Mouse (Mus musculus) kidney, adult 9 months (tissue): ENCODE data around the gene Ankrd55.
"Not testable (repeated sequence)": the region's sequence is repeated elsewhere in the genome, so short reads cannot be mapped to it uniquely, and the experiment has no call there.

Experiments used
- DNase-seq: peaks from one replicate; pipeline ENCODE4 v3.0.0; 2022

Ankrd55 gene

DNA sequence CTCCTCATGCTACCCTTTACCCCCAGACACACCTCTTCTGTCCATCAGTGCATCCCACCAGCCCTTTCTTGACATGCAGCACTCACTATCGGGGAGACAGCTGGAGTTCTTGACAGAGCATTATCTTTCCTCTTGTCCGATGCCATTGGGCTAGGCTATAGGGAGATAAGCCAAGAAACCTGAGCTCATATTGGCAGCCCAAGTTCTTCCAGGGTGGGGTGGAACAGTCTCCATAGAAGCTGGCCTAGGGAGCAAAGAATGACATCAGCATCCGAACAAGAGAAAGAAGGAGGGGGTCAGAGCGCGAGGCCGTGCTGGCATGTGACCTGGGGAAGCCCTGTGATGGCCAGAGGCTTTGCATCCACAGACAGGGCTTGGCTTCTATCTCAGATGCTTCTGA, 9.5 kb downstream of the Ankrd55 start:
- DNase-seq, result no peak

DNA sequence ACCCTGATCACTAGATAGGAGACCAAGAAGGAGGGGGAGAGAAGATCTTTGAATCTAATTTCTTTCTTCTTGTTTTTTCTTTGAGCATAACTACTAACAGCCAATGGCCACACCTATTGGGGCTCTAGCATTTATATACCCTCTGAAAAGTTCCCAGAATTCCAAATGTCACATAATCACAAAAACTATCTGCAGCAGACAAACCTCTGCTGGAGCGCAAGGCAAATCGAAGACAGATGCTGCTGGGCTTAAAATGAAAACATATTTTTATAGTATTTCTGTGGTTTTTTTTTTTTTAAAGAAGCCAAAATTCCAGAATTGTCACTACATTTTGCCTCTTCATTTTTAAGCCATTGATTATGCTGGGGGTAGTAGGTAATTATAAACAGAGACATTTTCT, 15.2 kb downstream of the Ankrd55 start:
- no peak for DNase-seq

DNA sequence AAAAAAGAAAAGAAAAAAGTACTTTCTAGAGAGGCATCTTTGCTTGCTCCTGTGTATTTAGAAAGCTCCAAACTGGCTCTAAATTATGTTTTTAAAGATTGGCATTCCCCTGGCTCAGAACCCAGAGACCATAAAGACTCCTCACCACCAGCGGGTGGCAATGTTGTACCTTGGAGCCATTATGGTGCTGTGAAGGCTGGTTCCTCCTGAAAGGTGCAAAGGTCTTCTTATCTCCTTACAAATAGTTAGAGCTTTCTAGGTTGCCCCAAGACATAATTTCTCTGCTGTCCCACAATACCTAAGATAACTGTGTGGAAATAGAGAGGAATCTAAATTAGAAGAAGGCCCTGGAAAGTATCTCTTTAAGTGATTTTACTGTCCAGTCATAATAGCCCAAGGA, 20.4 kb downstream of the Ankrd55 start:
- DNase-seq, result peak; percentile 81

DNA sequence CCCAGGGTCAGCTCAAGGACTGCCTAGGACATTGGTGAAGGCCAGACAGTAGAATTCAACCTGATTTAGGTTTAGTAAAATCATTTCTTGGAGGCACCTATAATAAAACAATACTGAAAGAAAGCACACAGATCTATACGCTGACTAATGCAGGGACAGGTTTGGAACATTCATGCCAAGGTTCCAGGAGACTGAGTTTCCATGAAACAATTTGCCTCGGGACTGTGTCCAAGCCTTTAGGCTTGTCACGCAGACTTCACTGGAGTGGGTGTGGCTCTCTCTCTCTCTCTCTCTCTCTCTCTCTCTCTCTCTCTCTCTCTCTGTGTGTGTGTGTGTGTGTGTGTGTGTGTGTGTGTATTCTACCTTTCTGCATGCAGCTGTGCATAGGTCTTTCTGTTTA, 23.4 kb downstream of the Ankrd55 start:
- not testable (repeated sequence) for DNase-seq

DNA sequence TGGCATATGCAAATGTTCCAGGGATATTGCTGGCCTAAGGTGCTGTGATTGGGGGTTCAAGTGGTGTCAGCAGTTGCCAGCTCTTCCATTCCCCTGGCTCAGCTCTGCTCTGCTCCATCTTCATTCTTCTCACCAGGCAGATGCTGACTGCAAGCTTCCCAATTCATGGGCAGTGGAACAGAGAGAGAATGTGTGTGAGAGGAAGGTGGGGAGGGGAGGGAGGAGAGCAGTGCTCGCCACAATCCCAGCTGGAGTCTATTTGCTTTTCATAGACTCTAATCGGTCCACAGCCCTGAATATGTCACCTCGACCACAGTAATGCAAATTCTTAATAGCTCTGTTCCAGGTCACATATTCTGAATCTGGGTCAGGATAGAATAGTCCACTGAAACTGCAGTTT, 27.2 kb downstream of the Ankrd55 start:
- no peak for DNase-seq

DNA sequence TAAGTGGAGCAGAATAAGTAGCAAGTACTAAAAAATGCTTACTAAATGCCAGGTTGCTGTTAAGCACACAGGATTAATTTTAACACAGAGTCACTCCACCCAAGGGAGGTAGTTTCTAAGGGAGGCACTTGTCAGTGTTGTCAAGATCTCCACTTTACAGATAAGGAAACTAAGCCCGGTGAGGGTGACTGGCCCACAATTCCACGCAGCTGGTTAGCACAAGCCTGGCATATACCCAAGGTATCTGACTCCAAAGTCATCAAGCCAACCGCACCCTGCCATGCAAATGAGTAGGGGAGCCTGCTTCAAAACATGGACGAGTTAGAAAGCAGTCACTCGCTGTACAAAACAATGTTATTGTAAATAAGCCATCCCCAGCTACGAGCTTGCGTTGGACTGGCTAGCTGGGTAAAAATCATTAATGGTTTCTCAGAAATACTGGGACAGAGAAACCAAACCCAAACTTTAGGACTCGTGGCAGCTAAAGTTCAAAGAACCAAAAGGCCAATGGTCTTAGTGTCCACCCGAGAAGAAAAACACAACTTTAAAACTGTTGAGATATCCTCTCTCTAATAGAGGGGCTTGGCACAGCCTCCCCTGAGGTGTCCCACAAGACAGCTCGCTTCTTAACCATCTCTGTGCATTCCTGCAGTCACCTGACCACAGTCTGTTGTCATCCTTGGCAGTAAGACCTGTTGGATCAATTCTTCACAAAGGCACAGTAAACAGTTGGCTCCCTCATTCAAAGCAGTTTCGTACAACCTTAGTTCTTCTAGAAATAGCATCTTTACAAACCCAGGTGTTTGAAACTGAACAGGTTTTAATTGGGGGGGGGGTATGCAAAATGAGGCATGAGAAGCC, 28.6 kb downstream of the Ankrd55 start:
- no peak for DNase-seq

DNA sequence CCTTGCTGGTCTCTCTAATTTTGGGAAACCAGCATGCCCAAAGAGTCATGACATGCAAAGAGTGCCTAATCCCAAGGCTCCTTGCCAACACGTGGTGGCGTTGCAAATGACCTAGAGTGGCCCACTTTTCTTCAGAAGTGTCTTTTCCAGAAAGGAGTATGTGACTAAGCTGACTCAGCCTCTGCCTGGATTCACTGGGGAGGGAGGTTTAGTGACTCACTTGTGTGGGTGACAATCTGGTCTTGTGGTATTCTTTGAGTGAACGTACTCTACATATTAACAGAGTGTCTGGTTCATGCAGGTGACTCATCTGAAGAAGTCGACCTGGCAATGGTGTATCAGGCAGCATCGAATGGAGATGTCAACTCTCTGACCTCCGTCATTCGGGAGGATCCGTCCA, 29.9 kb downstream of the Ankrd55 start:
- no peak for DNase-seq

DNA sequence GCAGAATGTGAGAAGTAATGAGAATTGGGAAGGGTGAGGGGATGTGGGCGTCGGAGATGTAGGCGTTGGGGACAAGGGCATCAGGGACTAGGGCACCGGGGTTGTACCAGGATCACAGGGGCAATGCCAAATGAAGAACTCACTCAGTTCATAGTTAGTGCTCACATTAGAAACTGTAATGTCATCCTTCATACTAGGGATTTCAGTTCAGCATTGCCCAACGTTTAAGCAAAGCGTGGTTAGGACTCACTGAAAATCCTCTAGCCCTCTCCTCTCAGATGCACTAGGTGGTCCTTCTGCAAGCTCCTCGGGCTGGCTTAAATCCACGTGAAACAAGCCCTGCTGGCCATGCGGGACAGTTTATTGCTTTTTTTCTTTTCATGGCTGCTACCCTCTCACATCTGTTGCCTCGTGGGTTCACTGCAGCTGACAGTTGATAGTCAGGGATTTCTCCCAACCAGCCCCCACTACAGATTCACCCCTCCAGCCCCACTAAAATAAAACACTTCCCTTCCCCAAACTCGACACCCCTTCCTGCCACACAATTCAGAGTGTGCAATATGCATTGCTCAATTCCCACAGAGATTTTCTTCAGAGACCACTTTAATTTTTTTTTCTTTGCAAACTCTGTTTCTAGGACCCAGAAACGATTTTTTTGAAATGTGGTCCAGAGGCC, 35.5 kb downstream of the Ankrd55 start:
- DNase-seq, result no peak

DNA sequence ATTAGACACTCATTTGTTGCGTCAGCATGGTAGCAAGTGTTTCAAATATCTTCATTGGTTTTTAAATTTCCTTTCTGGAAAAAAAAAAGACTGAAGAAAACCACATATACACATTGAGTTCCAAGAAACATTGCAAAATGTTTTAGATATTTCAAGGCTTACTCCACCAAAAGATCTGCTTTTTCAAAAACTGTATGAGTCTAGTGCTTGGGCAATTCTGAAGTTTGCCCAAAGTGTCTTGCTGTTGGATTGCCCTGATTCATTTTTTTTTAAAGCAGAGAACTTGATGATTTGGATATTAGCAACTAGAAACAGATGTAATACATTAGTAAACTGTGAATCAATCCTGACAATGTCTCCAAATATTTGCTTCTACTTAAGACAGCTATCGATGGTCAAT, 36.9 kb downstream of the Ankrd55 start:
- DNase-seq, result no peak

DNA sequence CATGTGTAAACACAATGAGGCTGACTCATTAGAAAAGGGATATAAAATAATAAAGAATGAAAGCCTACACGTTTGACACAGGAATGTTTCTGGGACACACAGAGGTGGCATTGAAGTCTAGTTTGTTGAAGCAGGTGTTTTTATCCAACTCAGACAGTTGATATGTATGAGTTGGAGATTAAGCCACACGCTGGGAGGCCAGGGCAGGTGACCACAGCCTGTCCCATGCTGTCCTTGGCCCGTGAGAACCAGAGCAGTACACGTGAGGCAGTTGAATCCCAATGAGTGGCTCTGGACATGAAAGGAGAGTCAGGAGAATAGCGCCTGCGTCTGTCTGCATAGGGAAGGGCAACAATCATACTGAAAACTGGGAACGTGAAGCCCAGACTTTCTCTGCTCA, 38.2 kb downstream of the Ankrd55 start:
- DNase-seq, result no peak

DNA sequence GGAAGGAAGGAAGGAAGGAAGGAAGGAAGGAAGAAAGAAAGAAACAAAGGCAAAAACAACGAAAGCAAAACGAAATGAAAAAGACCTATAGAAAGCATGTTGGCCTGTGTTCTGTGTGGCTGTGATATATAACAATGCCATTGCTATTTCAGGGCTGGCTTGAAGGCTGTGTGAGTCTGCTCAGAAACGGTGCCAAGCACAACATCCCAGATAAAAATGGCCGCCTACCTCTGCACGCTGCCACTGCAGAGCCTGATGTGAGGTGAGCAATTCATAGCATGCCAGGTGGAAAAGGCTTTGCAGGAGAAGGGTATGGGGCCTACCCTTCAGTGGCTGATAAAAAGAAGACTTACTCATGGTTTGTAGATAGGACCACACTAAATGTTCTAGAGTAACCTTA, 38.7 kb downstream of the Ankrd55 start:
- DNase-seq, result no peak

DNA sequence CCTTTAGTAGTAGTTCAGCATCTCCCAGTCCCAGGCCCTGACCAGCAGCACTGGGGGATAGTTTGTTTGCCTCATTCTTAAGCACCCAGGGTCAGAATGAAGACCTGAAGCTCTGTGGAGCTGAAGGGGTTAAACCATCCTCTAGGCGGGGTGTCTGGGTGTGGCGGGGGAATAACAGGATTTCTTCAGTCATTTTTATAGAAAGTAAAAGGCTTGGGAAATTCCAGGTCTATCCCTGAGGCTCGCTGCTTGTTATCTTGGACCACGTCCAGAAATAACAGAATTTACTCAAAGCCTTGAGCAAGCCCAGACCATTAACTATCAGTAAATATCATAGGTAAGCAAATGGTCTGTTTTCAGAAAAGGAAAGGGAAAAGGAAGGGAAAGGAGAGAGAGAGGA, 39.3 kb downstream of the Ankrd55 start:
- peak; percentile 26 for DNase-seq

DNA sequence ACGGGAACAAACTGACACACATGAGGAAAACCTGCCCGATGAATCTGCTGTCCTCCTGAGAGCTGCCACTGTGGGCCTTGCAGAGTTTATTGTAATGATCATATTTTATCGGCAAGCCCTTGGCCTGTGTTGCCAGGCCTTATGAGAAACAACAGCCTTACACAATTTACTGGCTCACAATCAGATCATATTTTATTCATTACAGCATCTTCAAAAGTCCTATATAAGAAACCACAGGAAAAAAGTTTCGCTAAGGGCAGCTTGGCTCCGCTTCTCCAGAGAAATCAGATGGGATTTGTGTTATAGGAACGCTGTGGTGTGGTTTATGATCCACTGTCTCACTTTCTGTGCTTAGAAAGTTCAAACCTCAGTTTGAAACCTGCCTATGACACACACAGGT, 42.0 kb downstream of the Ankrd55 start:
- DNase-seq, result no peak

DNA sequence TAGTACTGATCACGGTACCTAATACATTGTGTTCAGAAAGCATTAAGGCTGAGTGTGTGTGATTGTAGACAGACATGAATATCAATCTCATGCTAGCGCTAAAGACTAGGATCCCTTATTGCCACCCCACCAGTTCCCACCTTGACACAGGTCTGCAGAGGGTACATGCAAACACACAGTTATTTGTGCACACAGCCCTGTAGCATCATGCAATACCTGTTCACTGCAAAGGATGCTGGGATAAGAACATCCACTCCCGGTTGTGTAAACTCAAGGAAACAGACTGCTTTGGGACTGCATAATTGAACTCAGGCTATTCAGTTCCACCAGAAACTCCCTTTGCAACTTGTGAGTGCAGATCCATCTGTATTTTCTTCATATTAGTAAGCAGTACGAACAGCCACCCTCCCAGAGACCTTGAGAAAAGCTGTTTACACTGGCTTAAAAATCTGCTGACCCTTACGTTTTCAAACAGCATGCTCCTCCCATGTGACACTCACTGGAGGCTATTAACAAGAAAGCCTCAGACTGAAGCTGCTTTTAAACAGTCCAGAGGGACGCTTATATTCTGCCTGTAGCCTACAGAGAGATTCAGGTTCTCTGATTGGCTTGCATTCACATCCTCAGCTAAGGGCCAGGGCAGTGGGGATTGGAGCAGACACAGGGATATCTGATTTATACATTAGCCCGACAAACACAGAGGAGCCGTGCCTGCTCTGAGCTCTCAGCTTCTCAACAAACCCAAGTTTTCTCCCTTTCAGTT, 42.8 kb downstream of the Ankrd55 start:
- DNase-seq, result peak; percentile 59

DNA sequence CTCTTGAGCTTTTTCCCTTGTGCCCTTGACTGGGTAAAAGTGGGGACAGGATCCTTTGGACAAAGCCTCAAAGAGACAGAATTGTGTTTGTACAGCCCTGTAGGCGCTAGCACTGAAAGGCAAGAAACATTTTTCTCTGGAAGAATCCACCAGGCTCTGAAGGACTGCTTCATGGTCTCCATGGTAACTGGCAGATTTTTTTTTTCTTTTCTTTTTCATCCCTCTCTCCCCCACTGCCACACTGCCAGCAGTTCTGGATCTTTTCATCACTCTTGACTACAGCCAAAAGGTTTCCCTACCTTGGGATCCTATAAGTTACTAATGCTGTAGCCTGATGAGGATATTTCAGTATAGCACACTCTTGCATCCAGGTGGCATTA, 43.4 kb downstream of the Ankrd55 start:
- no peak for DNase-seq

DNA sequence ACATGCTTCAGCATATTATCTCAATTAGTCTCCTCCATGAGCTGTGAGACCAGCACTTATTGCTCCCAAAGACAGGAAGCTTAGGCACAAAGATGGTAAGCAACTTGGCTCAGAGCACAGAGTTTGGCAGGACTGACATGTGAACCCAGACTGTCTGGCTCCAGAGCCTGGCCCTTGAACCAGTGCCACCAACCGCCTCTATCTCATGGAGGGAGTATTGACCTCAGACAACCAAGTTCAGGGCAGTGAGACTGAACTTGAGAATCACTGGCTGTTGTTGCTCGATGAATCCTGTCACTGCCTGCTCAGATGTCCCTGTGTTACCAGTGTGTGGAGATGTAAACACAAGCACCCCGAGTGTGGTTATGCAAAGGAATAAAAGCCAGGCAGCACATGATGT, 47.3 kb downstream of the Ankrd55 start:
- DNase-seq, result peak; percentile 67

DNA sequence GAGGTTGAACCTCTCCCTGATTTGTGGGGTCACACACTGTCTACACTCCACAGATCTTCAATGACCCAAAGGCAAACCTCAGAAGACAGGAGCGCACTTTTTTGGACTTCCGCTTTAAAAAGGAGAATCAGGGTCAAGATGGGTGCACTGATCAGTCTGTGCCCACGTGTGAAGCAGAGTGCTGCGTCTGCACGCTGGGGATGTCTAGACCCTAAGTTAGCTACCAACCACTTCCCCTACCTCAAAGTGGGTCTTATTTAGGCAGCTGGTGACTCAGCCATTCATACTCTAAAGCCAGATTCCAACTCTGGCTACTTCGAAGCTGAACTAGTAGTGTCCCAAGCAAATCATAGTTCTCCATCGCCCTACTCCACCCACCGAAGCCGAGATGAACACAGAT, 48.9 kb downstream of the Ankrd55 start:
- no peak for DNase-seq

DNA sequence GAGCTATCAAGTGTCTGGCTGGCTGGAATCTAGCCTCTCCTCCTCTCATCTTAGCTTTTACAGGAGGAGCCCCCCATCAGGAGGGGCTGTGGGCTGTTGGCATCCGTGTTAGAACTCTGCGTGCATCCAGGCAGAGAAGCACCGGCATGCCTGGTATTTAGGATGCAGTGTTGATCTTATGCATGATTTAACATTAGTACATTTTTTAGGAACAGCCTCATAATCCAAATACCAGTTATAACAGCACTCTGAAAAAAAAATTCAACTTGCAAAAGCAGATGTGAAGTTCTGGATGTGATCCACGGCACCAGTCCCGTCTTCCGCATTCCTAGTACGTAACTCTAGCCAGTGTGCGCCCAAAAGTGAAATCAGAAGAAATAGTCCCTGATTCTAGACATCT, 52.0 kb downstream of the Ankrd55 start:
- DNase-seq, result peak; percentile 27

DNA sequence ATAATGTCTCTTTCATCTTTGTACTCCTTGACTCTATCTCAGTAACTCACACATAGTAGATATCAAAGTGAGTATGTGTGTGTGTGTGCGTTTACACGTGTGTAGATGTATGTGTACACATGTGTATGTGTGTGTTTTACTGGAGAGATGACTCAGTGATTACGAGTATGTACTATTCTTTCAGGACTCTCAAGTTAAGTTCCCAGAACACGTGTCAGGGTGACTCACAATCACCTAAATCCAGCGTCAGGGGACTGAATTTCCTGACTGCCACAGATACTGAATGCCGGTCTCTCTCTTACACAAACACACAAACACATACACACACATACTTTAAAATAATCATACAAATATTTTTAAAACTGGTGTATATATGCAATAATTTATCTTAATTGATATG, 52.5 kb downstream of the Ankrd55 start:
- DNase-seq, result no peak

DNA sequence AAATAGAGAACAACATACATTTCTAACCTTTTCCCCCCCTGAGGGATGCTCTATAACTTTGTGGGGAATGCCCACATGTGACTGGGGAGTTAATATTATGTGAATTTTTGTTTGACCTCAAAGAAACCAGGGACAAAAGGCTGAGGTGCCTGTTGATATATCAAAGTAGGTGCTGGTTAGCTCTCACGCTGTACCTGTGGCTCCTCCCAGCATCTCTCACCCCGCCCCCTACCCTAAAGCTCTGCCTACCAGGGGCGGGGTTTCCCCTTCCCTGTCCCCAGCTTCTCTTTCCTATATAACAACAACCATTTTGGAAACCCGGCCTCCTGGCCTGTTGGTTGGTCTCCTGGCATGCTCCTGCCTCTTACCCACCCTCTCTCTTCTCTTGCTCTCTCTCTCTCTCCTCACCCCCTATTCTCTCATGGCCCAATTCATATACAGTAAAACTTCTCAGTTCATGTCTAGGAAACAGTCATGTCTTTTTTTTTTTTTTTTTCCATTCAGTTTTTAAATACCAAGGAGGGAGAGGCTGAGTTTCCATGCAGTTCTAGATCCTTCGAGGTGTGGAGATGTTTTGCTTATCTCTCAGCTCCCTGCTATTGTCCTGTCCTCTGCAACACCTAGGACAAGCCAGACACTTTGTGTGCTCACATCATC, 54.8 kb downstream of the Ankrd55 start:
- no peak for DNase-seq

DNA sequence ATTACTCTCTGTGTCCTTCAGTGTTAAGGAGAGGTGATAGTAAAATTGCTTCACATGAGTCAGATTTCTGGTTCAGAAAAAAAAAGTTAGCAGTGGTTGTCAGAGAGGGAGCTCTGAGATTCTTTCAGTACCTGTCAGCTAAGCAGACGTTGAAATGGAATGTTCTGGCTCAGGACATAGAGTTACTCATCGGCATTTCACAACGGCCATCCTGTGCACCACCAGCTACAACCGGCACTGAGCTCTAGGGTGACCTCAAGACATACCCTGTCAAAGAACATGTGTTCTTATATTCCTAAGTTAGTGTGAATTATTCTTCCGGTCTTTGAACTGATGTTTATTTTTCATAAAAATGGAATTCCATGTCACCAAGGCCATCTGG, 55.4 kb downstream of the Ankrd55 start:
- DNase-seq, result no peak

DNA sequence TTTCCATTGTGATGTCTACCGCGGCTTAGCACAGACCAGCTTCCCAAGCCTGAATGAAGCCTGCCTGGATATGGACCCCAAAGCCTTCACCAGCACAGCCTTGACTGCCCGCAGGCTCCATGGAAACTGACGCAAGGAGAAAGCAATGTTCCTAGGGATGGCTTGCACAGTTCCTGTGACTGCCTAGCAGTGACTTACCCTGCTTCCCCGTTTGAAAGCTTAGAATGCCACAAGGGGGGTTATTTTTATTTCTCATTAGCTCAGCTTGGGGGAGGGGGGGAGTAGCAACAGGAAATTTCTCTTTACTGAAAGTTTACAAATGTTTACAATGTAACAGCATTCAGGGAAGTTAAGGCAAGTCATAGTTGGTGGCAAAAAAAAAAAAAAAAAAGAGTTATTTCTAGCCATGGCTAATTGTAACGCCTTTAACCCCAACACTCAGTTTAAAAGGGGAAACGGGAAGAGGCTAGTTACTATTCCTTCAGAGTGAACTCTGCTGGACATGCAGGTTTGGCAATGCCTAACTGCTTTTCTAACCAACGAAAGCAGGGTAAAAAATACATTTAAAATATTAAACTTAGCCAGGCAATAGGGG, 56.1 kb downstream of the Ankrd55 start:
- no peak for DNase-seq

DNA sequence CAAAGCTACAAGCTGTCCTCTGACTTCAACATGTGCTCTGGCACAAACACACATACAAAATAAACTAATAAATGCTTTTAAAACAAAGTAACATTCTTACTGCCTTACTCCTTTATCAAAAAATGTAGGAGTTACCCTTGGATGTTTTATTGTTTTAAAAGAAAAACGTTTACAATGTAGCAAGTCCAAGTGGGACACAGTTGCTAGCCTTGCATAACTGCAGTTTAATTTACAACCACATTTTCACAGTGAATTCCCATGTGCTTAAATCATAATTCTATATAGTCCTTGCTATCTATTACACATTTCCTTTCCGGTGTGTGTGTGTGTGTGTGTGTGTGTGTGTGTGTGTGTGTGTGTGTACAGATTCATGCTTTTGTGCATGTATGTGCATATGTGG, 57.3 kb downstream of the Ankrd55 start:
- no peak for DNase-seq
